Mouse (Mus musculus) A20 (cell line): ENCODE results near the gene Chrdl2.
"Not testable (repeated sequence)": the region's sequence is repeated elsewhere in the genome, so short reads cannot be mapped to it uniquely, and the experiment has no call there.

Experiments
- DNase-seq: peaks from one replicate; pipeline ENCODE4 v3.0.0-alpha.2; 2011; ENCODE audit warnings: low read depth, low spot score

Gene Chrdl2

GRCm38 (mm10) chr7:100034815-100035463, 29.0 kb downstream of the Chrdl2 start:
- no peak for DNase-seq

DNA sequence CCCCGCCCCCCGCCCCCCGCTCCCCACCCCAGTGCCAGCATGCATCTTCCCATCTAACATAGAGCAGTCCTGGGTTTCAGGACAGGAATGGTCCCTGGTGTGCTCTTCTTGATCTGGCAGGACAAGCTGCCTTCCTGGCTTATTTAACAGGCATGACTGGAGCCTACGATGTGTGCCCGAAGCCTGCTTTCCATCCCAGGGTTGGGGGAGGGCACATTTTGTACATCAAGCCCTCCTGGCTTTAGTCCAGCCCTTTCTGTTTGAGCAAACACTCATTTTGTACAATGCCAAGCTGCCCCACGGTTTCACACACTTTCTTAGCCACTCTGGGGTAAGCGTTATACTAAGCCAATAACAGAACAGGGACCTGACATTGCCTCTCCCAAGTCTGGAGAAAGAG, 30.1 kb downstream of the Chrdl2 start:
- DNase-seq = no peak

GRCm38 (mm10) chr7:100036495-100036894, 30.5 kb downstream of the Chrdl2 start:
- DNase-seq = no peak

- no peak for DNase-seq
These were observed 36.1 kb downstream of the Chrdl2 start for GRCm38 (mm10) chr7:100042120-100042519.

DNA sequence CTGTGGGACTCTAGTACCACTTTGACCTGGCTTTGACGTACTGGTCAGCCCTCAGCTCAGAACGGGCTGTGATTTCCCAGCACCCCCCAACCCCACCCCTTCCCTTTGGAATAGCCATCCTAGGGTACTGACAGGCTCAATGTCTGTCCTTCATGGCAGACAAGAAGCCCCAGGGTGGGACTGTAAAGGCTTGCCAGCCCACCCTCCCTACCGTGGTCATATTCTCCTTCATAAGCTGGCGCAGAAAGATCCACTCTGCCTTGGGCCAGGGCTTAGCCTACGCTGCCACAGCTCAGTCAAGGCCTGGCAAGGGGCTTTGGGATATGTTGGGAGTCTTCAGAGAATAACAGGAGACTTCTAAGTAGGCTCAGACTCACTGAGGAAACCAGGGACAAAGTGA, 37.1 kb downstream of the Chrdl2 start:
- DNase-seq = no peak

- DNase-seq = no peak
These were observed 37.6 kb downstream of the Chrdl2 start for GRCm38 (mm10) chr7:100043605-100044031.

GRCm38 (mm10) chr7:100046486-100046885, 40.5 kb downstream of the Chrdl2 start:
- DNase-seq = no peak

DNA sequence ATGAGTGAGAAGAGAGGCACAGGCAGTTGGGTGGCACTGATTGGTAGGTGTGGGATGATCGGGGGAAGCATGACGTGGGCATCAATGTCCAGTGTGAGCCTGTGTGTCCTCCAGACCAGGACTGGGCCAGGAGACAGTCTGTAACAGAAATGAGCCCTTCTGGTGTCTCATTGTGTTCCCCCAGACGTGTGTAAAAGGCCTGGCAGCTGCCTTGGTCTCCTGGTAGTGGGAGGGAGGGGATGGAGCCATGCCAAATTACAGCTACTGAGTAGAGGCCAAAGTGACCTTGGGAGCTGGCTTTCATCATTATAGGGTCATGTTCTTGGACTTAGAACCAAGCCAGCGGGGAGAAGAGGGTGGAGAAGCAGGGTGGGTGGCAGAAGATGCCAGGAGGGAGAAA, 45.9 kb downstream of the Chrdl2 start:
- DNase-seq = no peak

GRCm38 (mm10) chr7:100052991-100053390, 47.0 kb downstream of the Chrdl2 start:
- DNase-seq = not testable (repeated sequence)

GRCm38 (mm10) chr7:100073959-100074358, 68.0 kb downstream of the Chrdl2 start:
- DNase-seq = no peak

DNA sequence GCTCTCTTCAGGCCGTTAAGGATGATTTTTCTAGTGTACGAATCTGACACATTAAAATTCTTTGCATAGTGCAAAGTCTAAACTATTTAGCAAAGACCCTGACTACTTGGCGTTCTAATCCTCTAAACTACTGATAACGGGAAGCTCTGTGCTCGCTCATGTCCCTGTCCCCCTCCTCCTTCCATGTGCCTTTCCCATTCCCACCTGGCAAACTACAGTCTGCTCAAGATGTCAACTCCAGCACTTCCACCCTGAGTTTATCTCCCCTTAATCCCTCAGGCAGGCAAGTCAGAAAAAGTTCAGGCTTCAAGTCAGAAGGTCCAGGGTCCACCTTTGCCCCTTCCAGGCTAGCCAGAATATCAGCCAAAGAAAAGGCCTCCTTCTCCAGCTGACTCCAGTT, 70.3 kb downstream of the Chrdl2 start:
- DNase-seq = no peak

DNA sequence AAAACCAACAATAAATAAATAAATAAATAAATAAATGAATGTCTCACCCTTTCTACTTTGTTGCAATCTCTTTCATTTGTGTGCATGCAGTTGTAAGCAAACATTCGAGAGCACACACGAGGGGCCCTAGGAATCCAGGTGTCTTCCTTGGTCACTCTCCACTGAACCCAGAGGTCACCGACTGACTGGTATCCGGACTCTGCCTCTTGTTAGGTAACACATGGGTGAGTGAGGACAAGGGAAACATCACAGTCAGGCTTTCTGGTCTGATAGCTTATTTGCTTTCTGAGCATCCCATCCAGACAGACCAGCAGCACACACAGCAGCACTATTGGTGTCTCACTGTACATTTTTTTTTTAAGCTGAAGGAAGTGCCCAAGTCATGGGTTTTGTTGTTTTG, 71.1 kb downstream of the Chrdl2 start:
- DNase-seq = no peak

DNA sequence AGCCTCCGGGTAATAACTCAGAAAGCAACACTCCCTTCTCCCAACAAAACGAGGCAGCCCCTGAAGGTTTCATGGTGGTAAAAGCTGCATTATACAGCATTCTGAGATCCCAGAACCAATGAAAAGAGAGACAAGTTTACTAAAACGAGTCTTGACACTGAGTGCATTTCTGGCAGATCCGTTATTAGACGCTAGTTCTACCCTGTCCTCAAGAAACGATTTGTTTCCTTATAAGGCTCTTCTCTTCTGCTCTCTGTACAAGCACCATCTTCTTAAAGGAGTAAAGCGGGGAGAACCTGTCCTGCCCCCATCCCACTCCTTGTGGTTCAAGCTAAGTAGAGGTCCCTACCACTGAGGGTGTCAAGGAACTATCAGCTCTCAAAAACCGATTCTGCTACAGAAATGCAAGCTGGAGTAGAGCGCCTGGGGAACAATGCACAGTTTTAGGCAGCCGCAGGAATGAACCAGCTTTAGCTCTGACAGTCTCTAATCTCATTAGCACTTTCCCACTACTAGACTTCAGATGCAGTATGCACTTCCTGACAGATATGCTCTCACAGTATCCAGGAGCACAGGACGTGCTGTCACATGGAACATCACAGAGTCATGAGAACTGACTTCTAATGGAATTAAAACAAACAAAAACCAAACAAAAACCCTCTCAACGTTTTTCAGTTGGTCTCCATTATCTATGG, 74.3 kb downstream of the Chrdl2 start:
- no peak for DNase-seq

DNA sequence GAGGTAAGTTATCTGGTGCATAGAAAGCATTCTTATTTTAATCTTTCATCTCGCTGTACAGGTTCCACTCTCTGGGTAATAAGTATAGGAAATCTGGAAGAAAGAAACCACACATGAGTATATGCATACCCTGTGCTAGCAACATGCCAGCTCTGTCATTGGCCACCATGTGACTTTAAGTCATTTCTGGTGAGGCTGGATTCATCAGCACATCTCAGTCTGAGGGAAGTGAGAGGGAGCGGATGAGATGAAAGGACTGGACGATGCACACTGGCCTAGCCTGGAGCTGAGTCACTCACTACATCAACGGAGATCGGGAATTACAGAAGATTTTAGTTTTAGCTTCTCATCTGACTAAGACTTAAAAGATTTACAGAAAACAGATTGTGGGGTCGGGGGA, 76.9 kb downstream of the Chrdl2 start:
- DNase-seq = no peak

DNA sequence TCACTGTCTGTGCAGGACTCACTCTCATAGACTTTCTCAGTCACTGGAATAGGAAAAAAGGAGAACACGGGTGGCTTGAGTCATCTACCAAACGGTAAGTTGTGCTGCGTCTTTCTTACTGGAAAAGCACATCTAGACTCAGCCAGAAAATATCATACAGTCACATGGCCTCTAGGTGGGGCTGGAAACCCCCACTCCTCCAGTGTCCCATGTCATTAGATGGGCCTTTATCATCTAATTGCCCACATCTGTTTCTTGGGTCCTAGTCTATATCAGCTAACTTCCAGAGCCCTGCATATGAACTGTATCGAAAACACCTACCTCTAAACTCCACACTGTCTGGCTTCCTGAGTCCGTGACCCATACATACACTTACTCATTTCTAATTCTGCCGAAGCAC, 77.8 kb downstream of the Chrdl2 start:
- DNase-seq = no peak
